Mouse (Mus musculus): ENCODE data around the gene Selenbp1. TPM values are rescaled to one million over a fixed set of nuclear protein-coding genes. Genes with fewer than 3 reads are reported as not detected.

Gene Selenbp1
- polyA plus RNA-seq, 1 experiment from 2014 or later: 12.2 TPM

Other genes with a start within 250 kb of the Selenbp1 start
- not detected in 2 replicates for gene Selenbp2, start 239.5 kb upstream of the Selenbp1 start, polyA plus RNA-seq (2016; fragmentation: Nextera tagmentation; extraction: Ambion mirVana)
- 4.2 and 5.3 TPM in 2 replicates for gene Cgn, start 146.6 kb upstream of the Selenbp1 start, polyA plus RNA-seq (2016; fragmentation: Nextera tagmentation; extraction: Ambion mirVana)
- gene Pogz, start 95.5 kb upstream of the Selenbp1 start, polyA plus RNA-seq (2016; fragmentation: Nextera tagmentation; extraction: Ambion mirVana): 23.0 and 24.1 TPM in 2 replicates
- 278 and 312 TPM in 2 replicates for gene Psmb4, start 46.1 kb upstream of the Selenbp1 start, polyA plus RNA-seq (2016; fragmentation: Nextera tagmentation; extraction: Ambion mirVana)
- 9.1 and 9.2 TPM in 2 replicates for gene Rfx5, start 21.0 kb downstream of the Selenbp1 start, polyA plus RNA-seq (2016; fragmentation: Nextera tagmentation; extraction: Ambion mirVana)
- gene Pi4kb, start 41.7 kb downstream of the Selenbp1 start, polyA plus RNA-seq (2016; fragmentation: Nextera tagmentation; extraction: Ambion mirVana): 24.8 and 26.9 TPM in 2 replicates
- 31.8 and 32.8 TPM in 2 replicates for gene Zfp687, start 82.4 kb downstream of the Selenbp1 start, polyA plus RNA-seq (2016; fragmentation: Nextera tagmentation; extraction: Ambion mirVana)
- gene Psmd4, start 109.6 kb downstream of the Selenbp1 start, polyA plus RNA-seq (2016; fragmentation: Nextera tagmentation; extraction: Ambion mirVana): 263 and 276 TPM in 2 replicates
- gene Pip5k1a, start 173.9 kb downstream of the Selenbp1 start, polyA plus RNA-seq (2016; fragmentation: Nextera tagmentation; extraction: Ambion mirVana): 20.4 and 21.5 TPM in 2 replicates
- 218 and 219 TPM in 2 replicates for gene Vps72, start 178.0 kb downstream of the Selenbp1 start, polyA plus RNA-seq (2016; fragmentation: Nextera tagmentation; extraction: Ambion mirVana)
- 0.81 and 0.99 TPM in 2 replicates for gene Tmod4, start 191.4 kb downstream of the Selenbp1 start, polyA plus RNA-seq (2016; fragmentation: Nextera tagmentation; extraction: Ambion mirVana)
- gene Scnm1, start 201.0 kb downstream of the Selenbp1 start, polyA plus RNA-seq (2016; fragmentation: Nextera tagmentation; extraction: Ambion mirVana): 89.4 and 94.1 TPM in 2 replicates
- 22.6 and 23.9 TPM in 2 replicates for gene Lysmd1, start 201.0 kb downstream of the Selenbp1 start, polyA plus RNA-seq (2016; fragmentation: Nextera tagmentation; extraction: Ambion mirVana)
- 2.1 and 2.6 TPM in 2 replicates for gene Tnfaip8l2, start 209.3 kb downstream of the Selenbp1 start, polyA plus RNA-seq (2016; fragmentation: Nextera tagmentation; extraction: Ambion mirVana)
- gene Sema6c, start 227.4 kb downstream of the Selenbp1 start, polyA plus RNA-seq (2016; fragmentation: Nextera tagmentation; extraction: Ambion mirVana): 59.5 and 68.7 TPM in 2 replicates

All from hindbrain, embryonic 12.5 days (tissue).